Mouse (Mus musculus): ENCODE results near the gene Irgm1.

Irgm1 gene

DNA sequence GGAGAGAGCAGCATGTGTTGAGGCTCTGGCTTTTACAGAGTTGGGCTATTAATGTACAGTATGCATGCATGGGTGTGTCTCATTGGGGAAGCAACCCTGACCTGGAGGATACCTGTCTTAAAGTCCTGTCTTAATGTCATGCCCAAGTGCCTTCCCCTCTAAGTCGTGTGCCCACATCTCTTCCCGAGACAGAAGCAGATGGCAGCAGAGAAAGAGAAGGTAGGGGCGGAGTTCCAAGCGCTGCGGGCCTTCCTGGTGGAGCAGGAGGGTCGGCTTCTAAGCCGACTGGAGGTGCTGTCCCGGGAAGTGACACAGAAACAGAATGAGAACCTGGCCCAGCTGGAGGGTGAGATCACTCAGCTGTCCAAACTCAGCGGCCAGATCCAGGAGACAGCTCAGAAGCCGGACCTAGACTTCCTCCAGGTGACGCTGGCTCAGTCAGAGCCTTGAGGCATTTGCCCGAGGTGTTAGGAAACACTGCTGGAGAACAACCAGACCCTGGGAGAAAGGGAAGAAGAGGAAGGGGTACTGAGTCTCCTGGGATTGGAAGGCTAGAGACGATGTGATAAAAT is 26.2 kb downstream of the Irgm1 start:
- peak; percentile 46 for DNase-seq (ENCODE audit: low read depth, low spot score)
- Histone ChIP-seq H3K36me3 (ENCODE audit: control insufficient read depth, insufficient read depth, low read length, poor library complexity, severe bottlenecking) (peaks cover 16% of the 10 kb centered on the region; the same call in 1 of the 2 replicates), H3K27me3 (ENCODE audit: control insufficient read depth, insufficient read depth, low read length, poor library complexity, severe bottlenecking) (no peaks in the 10 kb centered on the region)

DNA sequence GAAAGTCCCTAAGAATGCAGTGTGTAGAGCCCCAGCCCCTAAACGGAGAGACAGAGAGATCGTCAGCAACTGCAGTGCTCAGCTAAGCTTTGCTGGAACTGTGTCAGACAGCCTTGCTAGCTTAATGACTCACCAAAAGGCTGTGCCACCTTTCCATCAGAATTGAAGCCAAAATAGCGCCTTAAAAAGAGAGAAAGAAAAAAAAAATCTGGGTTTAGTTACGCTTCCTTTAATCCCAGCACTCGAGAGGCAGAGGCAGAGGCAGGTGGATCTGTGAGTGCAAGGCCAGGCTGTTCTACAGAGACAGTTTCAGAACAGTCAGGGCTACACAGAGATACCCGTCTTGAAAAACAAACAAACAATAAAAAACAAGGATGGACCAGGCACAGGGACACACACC is 27.2 kb downstream of the Irgm1 start:
- DNase-seq (ENCODE audit: low read depth, low spot score) = no peak
- Histone ChIP-seq H3K36me3 (ENCODE audit: control insufficient read depth, insufficient read depth, low read length, poor library complexity, severe bottlenecking) (peaks cover 11% of the 10 kb centered on the region; the same call in 1 of the 2 replicates), H3K27me3 (ENCODE audit: control insufficient read depth, insufficient read depth, low read length, poor library complexity, severe bottlenecking) (no peaks in the 10 kb centered on the region)

DNA sequence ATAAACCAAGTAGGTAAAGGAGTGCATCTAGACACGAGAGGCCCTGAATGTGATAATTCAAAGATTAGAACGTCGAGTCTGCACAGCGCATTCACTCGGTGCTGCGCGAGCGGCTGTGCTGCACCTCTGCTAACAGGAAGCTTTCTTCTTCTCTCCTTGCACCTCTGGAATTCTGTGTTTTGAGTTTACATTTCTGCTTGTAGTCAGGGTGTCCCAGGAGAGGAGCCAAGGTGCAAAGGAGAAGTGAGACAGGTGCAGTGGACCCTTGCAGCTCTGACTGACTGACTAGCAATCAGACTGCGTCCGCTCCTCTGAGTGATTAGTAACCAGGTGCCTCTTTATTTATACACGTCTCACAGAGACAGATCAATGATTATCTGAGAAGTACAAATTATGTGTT is 28.3 kb downstream of the Irgm1 start:
- peaks cover 6% of the 10 kb centered on the region; the same call in 1 of the 2 replicates for H3K36me3 ChIP-seq (ENCODE audit: control insufficient read depth, insufficient read depth, low read length, poor library complexity, severe bottlenecking)
- DNase-seq (ENCODE audit: low read depth, low spot score) = peak; percentile 91
- H3K27me3 ChIP-seq (ENCODE audit: control insufficient read depth, insufficient read depth, low read length, poor library complexity, severe bottlenecking) = no peaks in the 10 kb centered on the region

DNA sequence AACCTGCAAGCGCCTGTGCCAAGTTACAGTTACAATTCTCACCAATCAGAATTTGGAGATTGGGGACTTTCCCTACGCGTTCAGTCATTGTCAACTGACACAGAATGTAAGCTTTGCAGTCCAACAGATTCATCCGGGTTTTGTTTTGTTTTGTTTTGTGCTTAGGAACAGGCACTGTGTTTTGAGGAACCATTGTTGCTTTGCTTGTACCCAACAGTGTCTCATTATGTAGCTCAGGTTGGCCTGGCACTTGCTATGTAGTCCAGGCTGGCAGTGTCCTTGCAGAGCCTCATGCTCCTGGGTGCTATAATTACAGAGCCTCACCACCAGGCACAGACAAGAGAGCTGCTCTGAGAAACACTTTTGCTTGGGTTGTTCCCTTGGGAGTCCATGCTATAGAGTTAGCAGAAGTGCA is 29.1 kb downstream of the Irgm1 start:
- Histone ChIP-seq H3K36me3 (ENCODE audit: control insufficient read depth, insufficient read depth, low read length, poor library complexity, severe bottlenecking) (peaks cover 6% of the 10 kb centered on the region; the same call in 1 of the 2 replicates), H3K27me3 (ENCODE audit: control insufficient read depth, insufficient read depth, low read length, poor library complexity, severe bottlenecking) (no peaks in the 10 kb centered on the region)
- peak; percentile 90 for DNase-seq (ENCODE audit: low read depth, low spot score)

DNA sequence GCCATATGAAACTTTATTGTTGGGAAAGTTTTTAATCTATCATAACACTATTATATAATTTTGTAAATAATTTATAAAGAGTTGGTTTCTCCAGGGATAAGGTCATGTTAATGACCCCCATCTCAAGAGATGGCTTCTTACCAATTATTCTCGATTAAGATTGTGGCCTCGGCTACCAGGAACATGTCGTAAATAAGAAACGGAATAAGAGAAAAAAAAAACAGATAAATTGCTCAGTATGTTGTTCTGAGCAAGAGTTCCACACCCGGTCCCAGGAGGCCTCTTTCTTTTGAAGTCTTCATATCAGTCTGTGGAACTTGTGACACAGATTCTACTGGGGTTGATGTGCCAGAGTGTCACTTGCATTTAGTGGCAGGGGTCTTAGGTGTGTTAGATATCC is 30.3 kb downstream of the Irgm1 start:
- peaks cover 3% of the 10 kb centered on the region; the same call in 1 of the 2 replicates for H3K36me3 ChIP-seq (ENCODE audit: control insufficient read depth, insufficient read depth, low read length, poor library complexity, severe bottlenecking)
- peak; percentile 46 for DNase-seq (ENCODE audit: low read depth, low spot score)
- no peaks in the 10 kb centered on the region for H3K27me3 ChIP-seq (ENCODE audit: control insufficient read depth, insufficient read depth, low read length, poor library complexity, severe bottlenecking)

DNA sequence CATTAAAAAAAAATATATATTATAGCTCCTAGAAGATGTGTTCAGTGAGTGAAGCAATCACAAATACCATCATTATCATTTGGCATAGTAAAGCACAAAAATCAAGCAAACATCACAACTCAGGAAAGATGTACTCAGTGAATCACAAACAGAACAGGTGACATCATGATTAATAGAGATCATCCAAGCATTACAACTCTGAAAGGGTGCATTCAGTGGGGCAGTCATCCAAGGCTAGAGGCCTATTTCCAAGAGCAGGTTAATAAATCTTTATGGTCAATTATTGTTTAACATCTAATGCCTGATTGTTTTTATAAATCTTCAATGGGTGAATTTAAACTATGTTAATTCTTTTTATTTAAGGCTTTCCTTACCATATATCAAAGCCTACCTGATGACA is 30.7 kb downstream of the Irgm1 start:
- Histone ChIP-seq H3K27me3 (ENCODE audit: control insufficient read depth, insufficient read depth, low read length, poor library complexity, severe bottlenecking) (no peaks in the 10 kb centered on the region), H3K36me3 (ENCODE audit: control insufficient read depth, insufficient read depth, low read length, poor library complexity, severe bottlenecking) (peaks cover 2% of the 10 kb centered on the region; the same call in 1 of the 2 replicates)
- peak; percentile 26 for DNase-seq (ENCODE audit: low read depth, low spot score)

DNA sequence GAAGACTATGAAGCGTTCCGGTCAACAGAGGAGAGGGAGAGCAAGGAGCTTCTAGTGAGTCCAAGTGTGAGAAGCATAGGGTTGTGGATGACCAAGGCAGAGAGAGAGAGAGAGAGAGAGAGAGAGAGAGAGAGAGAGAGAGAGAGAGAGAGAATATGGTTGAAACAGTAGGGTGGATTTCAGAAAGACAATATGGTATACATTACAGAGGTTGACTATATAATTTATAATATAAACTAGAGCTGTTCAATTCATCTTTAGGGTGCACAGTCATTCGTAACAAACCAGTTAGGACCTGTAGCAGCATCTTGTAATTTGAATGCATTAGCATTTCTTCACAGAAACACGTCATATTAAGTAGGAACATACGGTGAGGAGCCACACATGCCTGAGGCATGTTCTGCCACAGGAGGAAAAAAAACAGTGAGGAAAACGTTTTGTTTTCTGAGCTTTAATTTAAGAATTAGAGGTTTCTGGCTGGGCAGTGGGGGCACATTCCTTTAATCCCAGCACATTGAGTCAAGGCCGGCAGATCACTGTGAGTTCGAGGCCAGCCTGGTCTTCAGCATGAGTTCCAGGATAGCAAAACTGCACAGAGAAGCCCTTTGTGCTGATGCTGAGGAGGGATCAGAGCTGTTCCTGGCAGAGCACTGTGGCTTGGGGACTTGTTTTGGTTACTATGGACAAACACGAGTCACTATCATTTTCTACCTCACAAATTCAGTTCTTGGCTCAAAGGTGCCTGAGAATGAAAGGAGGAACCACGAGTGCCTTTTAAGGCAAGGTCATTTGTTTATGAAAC is 32.4 kb downstream of the Irgm1 start:
- DNase-seq (ENCODE audit: low read depth, low spot score) = peak; percentile 69
- H3K27me3 ChIP-seq (ENCODE audit: control insufficient read depth, insufficient read depth, low read length, poor library complexity, severe bottlenecking) = no peaks in the 10 kb centered on the region
- 0 out of 2 replicates have a peak, but pooled peaks cover 2% of the 10 kb centered on the region for H3K36me3 ChIP-seq (ENCODE audit: control insufficient read depth, insufficient read depth, low read length, poor library complexity, severe bottlenecking)

DNA sequence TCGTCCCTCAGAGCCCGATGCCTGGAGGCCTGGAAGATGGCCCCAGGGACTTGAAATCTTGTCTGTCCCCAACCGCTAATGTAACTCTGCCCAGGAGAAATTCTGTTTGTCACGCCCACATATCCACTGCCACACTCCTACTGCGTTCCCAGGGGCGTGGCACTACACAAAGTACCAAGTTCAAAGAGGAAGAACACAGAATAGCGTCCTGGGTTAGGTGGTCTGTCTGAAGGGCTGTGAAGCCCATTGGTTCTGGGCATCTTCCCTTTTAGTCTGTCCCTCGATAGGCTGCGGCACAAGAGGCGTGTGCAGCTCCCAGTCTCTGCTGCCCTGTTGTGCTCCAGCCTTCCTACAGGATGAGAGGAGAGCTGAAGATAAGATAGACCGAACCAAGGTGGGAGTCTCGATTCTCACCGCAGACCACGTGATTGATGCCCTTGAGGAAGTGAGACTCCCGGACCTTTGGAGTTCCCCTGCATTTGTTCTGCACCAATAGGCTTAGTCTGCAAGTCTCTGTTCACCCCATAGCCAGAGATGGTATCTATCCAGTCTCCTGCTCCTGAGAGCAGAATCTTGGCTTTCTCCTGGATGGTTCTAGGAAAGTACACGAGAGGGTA is 33.2 kb downstream of the Irgm1 start:
- Histone ChIP-seq H3K27me3 (ENCODE audit: control insufficient read depth, insufficient read depth, low read length, poor library complexity, severe bottlenecking) (no peaks in the 10 kb centered on the region), H3K36me3 (ENCODE audit: control insufficient read depth, insufficient read depth, low read length, poor library complexity, severe bottlenecking) (0 out of 2 replicates have a peak, but pooled peaks cover 2% of the 10 kb centered on the region)
- peak; percentile 94 for DNase-seq (ENCODE audit: low read depth, low spot score)

DNA sequence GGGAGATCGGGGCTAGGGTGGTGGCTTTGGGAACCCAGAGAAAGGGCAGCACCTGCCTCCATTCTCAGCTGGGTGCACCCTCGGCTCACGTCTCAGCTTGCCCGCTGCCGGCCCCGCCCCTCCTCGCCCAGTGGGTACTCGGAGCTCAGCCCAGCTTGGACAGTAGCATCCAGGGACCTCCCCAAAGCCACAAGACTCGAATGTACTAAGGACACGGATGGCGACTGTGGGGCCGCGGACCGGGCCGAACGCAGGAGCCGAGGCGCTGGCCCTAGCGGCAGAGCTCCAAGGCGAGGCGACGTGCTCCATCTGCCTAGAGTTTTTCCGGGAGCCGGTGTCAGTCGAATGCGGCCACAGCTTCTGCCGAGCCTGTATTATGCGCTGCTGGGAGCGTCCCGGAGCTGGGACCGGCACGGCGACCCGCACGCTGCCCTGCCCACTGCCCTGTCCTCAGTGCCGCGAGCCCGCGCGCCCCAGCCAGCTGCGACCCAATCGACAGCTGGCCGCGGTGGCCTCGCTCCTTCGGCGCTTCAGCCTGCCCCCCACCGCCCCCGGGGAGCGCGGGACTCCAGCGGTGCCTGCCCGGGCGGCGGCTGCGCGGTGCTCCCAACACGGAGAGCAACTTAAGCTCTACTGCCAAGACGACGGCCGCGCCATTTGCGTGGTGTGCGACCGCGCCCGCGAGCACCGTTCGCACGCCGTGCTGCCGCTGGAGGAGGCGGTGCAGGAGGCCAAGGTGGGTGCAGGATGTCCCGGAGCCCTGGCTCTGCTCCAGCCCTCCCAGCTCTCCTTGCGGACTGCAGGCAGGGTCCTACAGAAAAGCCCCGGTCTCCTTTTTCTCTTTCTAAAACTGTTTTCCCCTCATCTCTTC is 33.9 kb downstream of the Irgm1 start:
- H3K27me3 ChIP-seq (ENCODE audit: control insufficient read depth, insufficient read depth, low read length, poor library complexity, severe bottlenecking) = no peaks in the 10 kb centered on the region
- H3K36me3 ChIP-seq (ENCODE audit: control insufficient read depth, insufficient read depth, low read length, poor library complexity, severe bottlenecking) = 0 out of 2 replicates have a peak, but pooled peaks cover 2% of the 10 kb centered on the region
- DNase-seq (ENCODE audit: low read depth, low spot score) = peak; percentile 70

DNA sequence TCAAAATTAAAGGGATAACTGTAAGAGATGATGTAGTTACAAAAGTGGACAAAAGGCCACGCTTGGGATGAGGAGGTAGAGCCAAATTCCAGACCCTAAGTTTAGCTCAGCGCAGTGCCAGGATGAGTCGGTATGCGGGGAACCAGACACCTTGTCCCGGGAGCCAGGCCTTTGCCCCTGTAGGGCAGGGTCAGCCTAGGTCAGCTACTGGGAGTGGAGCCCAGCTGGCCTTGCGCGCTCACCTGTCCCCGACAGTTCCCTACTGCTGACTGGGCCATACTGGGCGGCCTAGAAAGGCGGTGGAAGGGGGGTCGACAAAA is 34.5 kb downstream of the Irgm1 start:
- no peak for DNase-seq (ENCODE audit: low read depth, low spot score)
- Histone ChIP-seq H3K27me3 (ENCODE audit: control insufficient read depth, insufficient read depth, low read length, poor library complexity, severe bottlenecking) (no peaks in the 10 kb centered on the region), H3K36me3 (ENCODE audit: control insufficient read depth, insufficient read depth, low read length, poor library complexity, severe bottlenecking) (0 out of 2 replicates have a peak, but pooled peaks cover 2% of the 10 kb centered on the region)

DNA sequence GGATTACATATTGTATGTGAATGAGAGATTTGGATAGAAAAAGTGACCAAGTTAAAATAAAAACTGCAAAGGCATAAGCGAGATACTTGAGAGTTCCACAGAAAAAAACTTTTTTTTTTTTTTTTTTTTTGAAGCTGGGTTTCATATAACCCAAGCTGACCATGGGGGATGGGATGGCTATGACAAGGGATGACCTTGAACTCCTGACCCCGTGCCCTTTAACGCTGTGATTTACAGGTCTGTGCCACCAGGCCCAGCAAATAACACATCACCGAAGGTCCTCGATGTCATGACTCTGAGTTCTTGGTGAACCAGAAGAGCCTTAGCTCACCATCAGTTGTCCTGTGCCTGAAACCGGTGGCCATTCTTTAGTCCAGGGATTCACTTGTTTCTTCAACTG is 35.6 kb downstream of the Irgm1 start:
- H3K27me3 ChIP-seq (ENCODE audit: control insufficient read depth, insufficient read depth, low read length, poor library complexity, severe bottlenecking) = no peaks in the 10 kb centered on the region
- no peak for DNase-seq (ENCODE audit: low read depth, low spot score)
- H3K36me3 ChIP-seq (ENCODE audit: control insufficient read depth, insufficient read depth, low read length, poor library complexity, severe bottlenecking) = 0 out of 2 replicates have a peak, but pooled peaks cover 2% of the 10 kb centered on the region

DNA sequence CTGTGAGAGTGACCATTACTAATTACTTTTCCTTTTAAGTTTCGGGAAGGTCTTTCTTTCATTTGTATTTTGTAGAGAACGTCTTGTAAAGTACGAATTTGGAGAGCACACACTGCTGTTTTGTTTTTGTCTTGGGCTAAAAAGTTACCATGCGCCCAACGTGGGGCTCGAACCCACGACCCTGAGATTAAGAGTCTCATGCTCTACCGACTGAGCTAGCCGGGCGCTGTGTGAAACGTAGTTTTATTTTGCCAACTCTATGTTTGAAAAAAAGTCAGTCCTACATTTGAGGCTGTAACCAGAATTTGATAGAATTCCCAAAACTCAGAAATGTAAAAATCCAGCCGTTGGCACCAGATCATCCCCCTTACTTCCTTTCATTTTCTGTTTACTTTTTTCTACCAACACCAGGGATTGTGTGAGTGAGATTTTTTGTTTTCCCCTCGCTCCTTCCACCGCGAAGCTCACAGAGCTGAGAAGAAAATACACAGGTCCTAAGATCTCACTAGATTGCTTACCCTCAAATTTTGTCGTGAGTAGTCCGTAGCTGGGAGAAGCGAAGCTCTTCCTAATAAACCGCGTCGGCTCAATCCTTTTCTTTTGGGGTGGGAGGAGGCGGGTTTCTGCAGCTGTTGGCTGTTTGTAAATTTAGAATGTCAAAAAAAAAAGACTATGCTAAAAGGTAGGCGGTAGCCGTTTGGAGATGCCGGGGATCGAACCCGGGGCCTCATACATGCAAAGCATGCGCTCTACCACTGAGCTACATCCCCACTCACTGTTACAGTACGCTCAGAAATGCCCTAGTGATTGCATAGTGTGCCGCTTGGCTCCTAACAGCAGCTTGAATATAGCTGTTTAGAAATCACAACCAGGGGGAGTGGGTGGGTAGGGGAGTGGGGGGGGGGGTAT is 37.5 kb downstream of the Irgm1 start:
- DNase-seq (ENCODE audit: low read depth, low spot score) = peak; percentile 97
- H3K36me3 ChIP-seq (ENCODE audit: control insufficient read depth, insufficient read depth, low read length, poor library complexity, severe bottlenecking) = no peaks in the 10 kb centered on the region
- no peaks in the 10 kb centered on the region for H3K27me3 ChIP-seq (ENCODE audit: control insufficient read depth, insufficient read depth, low read length, poor library complexity, severe bottlenecking)

DNA sequence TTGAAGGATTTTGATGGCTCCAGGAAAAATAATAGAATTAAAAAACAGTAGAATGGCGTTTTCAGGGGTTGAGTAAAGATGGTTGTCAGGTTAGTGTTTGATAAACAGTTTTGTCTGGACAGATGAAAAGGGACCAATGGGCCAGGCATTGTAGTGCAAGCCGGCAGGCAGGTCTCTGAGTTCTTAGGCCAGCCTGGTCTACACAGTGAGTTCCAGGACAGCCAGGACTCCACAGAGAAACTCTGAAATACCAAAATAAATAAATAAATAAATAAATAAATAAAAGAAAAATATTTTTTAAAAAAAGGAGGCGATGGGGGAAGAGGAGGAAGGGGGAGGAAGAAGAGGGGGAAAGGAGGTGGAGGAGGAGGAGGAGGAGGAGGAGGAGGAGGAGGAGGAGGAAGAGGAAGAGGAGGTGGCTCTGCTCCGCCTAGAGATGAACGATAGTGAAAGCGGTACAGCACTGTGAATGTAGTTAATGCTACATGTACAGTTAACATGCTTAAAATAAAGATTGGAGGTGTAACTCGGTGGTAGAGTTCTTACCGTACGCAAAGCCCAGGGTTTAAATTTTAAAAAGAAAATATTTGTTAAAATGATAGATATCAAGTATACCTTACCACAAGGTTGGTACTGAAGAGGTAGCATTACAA is 38.3 kb downstream of the Irgm1 start:
- no peaks in the 10 kb centered on the region for H3K36me3 ChIP-seq (ENCODE audit: control insufficient read depth, insufficient read depth, low read length, poor library complexity, severe bottlenecking)
- DNase-seq (ENCODE audit: low read depth, low spot score) = peak; percentile 58
- no peaks in the 10 kb centered on the region for H3K27me3 ChIP-seq (ENCODE audit: control insufficient read depth, insufficient read depth, low read length, poor library complexity, severe bottlenecking)

Data from splenic B cell, adult 2 months (primary cell).